Mouse (Mus musculus): ENCODE data around the gene Olfr266. TPM values are rescaled to one million over a fixed set of nuclear protein-coding genes. Genes with fewer than 3 reads are reported as not detected.

The Olfr266 gene
- not detected in 2 replicates for polyA plus RNA-seq (2015; fragmentation: Nextera tagmentation; extraction: Ambion mirVana)

DNA sequence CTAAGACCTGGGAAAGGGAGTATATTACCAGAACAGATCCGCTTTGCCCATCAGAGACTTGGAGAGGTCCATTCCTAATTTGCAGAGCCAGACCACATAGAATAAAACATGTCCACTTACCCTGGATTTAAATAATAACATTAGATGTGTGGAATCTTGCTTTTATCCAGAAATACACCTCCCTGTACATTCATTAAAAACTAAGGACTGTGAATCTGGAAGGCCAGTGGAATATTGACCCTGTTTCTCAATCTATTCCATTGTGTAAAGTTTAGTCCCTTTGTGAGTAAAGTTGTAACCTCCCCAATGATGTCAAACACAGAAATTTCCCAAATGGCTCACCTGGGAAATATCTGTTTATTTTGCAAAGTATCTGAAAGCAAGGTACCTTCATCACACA is at the start of gene Olfr266:
Olfr266 (minus strand) TSS at position 101 of the 400 bp plus-strand sequence.

DNA sequence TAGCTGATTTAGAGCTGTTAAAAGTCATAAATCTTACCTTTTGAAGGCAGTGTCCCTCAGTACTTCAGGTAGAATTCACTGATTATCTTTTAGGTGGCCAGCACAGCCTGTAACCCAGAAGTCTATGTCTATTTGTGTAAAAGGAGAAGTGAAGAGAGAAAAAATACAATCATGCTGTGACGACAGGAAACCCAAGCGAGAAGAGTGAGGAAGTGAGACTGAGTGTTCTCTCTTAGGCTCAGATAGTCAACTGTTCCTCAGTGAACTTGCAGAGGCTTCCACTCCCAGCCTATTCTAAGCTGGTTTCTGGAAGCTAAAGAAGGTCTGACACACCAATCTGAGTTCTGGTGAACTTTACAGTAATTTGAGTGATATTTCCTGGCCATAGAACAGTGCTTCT is 36.2 kb downstream of the Olfr266 start, which contains the start of gene Cd53:
Cd53 (minus strand) TSS at position 220 of the 400 bp plus-strand sequence.

Other genes with a start within 250 kb of the Olfr266 start
- gene Lrif1, start 141.3 kb downstream of the Olfr266 start, polyA plus RNA-seq (2015; fragmentation: Nextera tagmentation; extraction: Ambion mirVana): 8.6 and 9.6 TPM in 2 replicates
- gene Cd53, start 36.1 kb downstream of the Olfr266 start, polyA plus RNA-seq (2015; fragmentation: Nextera tagmentation; extraction: Ambion mirVana): 14.0 and 63.4 TPM in 2 replicates
- gene Kcna3, start 209.9 kb upstream of the Olfr266 start, polyA plus RNA-seq (2015; fragmentation: Nextera tagmentation; extraction: Ambion mirVana): 0.08 and 0.69 TPM in 2 replicates